In the genomic region with DNA sequence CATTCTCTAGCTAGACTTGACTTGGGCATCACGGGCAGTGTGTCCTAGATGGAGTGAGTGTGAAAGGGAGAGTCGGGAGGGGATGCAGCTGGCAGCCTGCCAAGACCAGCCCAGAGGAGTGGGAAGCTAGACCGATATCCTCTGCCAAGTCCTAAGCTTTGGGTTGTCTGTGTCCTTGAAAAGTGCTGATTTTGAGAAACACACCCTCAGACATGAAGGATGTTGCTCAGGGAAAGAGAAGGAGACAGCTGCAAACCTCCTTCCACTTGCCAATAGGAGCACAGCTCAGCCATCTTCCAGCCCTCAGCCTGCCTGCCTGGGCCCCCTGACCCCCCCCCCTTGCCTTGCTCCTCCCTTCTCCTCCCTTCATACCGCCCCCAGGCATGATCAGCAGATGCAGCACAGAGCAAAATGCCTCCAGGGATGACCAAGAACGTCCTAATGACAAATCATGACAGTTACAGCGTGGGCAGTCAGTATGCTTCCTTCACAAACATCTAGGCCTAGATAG, we compare ENCODE assay signal across 10 mouse cellular contexts.
DNase-seq lines count a peak whose midpoint lies in the region; ATAC-seq lines count a peak whose summit lies in the region.
"Had no signal": no experiment of that assay in that cellular context is flagged by ENCODE, and none has a peak within 500 bp of the region (broad histone marks: within the 10 kb centered on the region; RNA-seq: fewer than 3 reads in every experiment).

No protein-coding gene starts in this region.

- H3K9ac ChIP-seq in liver, embryonic 11.5 days (ENCODE audit: low read depth, low read length): no peak overlapping the region
- H3K9ac ChIP-seq: liver, embryonic 13.5 days had no signal

- peak; percentile 37 for DNase-seq in adrenal gland, postnatal 14 days
- DNase-seq in adrenal gland, postnatal 10 days: no peak
- DNase-seq in liver: peak; percentile 36
- no peak for DNase-seq in liver, embryonic 11.5 days (ENCODE audit: low spot score)
- peak; percentile 18 to 63 for DNase-seq in lung, postnatal 4 days
- DNase-seq in right cerebral cortex, postnatal 36 days (ENCODE audit: low spot score in 2 of 2): peak; percentile 29 to 34
- no peak for DNase-seq in cerebellum, adult 18-20 months
- DNase-seq: adrenal gland, adult 2 months; liver, embryonic 13.5 days had no signal

- H3K36me3 ChIP-seq in liver, embryonic 11.5 days (ENCODE audit: control insufficient read depth, insufficient read depth, low read length): no peaks in the 10 kb centered on the region
- H3K36me3 ChIP-seq: liver, embryonic 13.5 days had no signal

- no peak overlapping the region for H3K27ac ChIP-seq in liver, embryonic 11.5 days (ENCODE audit: low read depth, low read length)
- H3K27ac ChIP-seq: liver, embryonic 13.5 days had no signal

- no peak for ATAC-seq in liver, embryonic 11.5 days (replicated peaks; ENCODE audit: low FRiP score)
- ATAC-seq in monocyte, adult 5-6 weeks (replicated peaks; ENCODE audit: insufficient number of reproducible peaks, low FRiP score, low TSS enrichment, poor library complexity, severe bottlenecking): no peak

- 56% methylated on average over 6 of the region's 6 CpGs for WGBS in liver, embryonic 11.5 days

- H3K27me3 ChIP-seq in liver, embryonic 11.5 days (replicated peaks; ENCODE audit: control insufficient read depth, insufficient read depth, low read length): no peaks in the 10 kb centered on the region
- H3K27me3 ChIP-seq: liver, embryonic 13.5 days had no signal

- no peak overlapping the region for H3K4me2 ChIP-seq in liver, embryonic 11.5 days
- H3K4me2 ChIP-seq: liver, embryonic 13.5 days had no signal

- H3K4me3 ChIP-seq in liver, embryonic 11.5 days (ENCODE audit: low read depth, low read length): no peak overlapping the region
- H3K4me3 ChIP-seq: liver, embryonic 13.5 days had no signal

- H3K4me1 ChIP-seq in liver, embryonic 11.5 days (replicated peaks; ENCODE audit: control insufficient read depth, insufficient read depth, low read length): peaks cover 7% of the 10 kb centered on the region; the same call in 1 of the 2 replicates

- H3K9me3 ChIP-seq in liver, embryonic 11.5 days (ENCODE audit: control insufficient read depth, low read length): no peaks in the 10 kb centered on the region
- H3K9me3 ChIP-seq: liver, embryonic 13.5 days had no signal

Comparison
In these comparisons a context has a peak if more than half of its experiments do, and no peak if none do; other contexts are left out.
1. DNase-seq: peak in adrenal gland, postnatal 14 days (single experiment), liver (single experiment), lung, postnatal 4 days (2 of 2) and right cerebral cortex, postnatal 36 days (2 of 2); none in adrenal gland, postnatal 10 days (single experiment), liver, embryonic 11.5 days (single experiment) and cerebellum, adult 18-20 months (0 of 2).